9 mouse cellular contexts compared by ENCODE assay signal in genomic region chr15:102404608-102405488, GRCm38 (mm10). TPM values are rescaled to one million over a fixed set of nuclear protein-coding genes. Genes with fewer than 3 reads are reported as not detected.
DNase-seq lines count a peak whose midpoint lies in the region; ATAC-seq and TF ChIP-seq lines count a peak whose summit lies in the region.
"Had no signal": no experiment of that assay in that cellular context is flagged by ENCODE, and none has a peak within 500 bp of the region (broad histone marks: within the 10 kb centered on the region; RNA-seq: fewer than 3 reads in every experiment).

No protein-coding gene starts in this region.

- 16% methylated on average over 34 of the region's 34 CpGs for WGBS in midbrain, postnatal 0 days

- peak overlapping the region; percentile 65 for H3K9ac ChIP-seq in midbrain, postnatal 0 days (replicated peaks; ENCODE audit: low read length, poor library complexity, severe bottlenecking)

- no peaks in the 10 kb centered on the region for H3K9me3 ChIP-seq in midbrain, postnatal 0 days (ENCODE audit: low read length)

- peak overlapping the region; percentile 42 for H3K4me3 ChIP-seq in midbrain, postnatal 0 days (ENCODE audit: low read depth, low read length)

- peak overlapping the region; percentile 98 for H3K27ac ChIP-seq in midbrain, postnatal 0 days (ENCODE audit: low read depth, low read length)

- peak; percentile 9 to 31 for DNase-seq in cerebellum, postnatal 25 days
- no peak for DNase-seq in cerebellum, postnatal 4 days (ENCODE audit: low spot score in 2 of 2)
- DNase-seq in thymus, postnatal 25 days = peak; percentile 22
- DNase-seq in thymus, adult 18-20 months = no peak
- DNase-seq in midbrain, postnatal 0 days (ENCODE audit: low spot score) = no peak
- DNase-seq in right cerebral cortex, postnatal 4 days = no peak

- TF ChIP-seq CTCF in midbrain, postnatal 0 days (IDR thresholded peaks at IDR 0.05) = peak; percentile 68

- H3K4me1 ChIP-seq in midbrain, postnatal 0 days (ENCODE audit: insufficient read depth, low read length) = peaks cover 12% of the 10 kb centered on the region; the same call in 1 of the 2 replicates

- ATAC-seq in inflammation-experienced regulatory T-cells, adult 6 months = peak; percentile 37
- no peak for ATAC-seq in midbrain, postnatal 0 days (ENCODE audit: low FRiP score)
- ATAC-seq in monocyte, adult 5-6 weeks (replicated peaks; ENCODE audit: insufficient number of reproducible peaks, low FRiP score, low TSS enrichment, poor library complexity, severe bottlenecking) = no peak; the same call in 1 of the 2 replicates

- peak overlapping the region; percentile 52 for H3K4me2 ChIP-seq in midbrain, postnatal 0 days (ENCODE audit: low read depth, low read length, poor library complexity, severe bottlenecking)

- peaks cover 18% of the 10 kb centered on the region for H3K36me3 ChIP-seq in midbrain, postnatal 0 days (ENCODE audit: insufficient read depth, low read length)

- H3K27me3 ChIP-seq in midbrain, postnatal 0 days (ENCODE audit: insufficient read depth, low read length) = no peaks in the 10 kb centered on the region

RNA-seq across cellular contexts. Expression of gene Sp1, which starts 1.1 kb away (rescaled TPM):
- 10 to 100 TPM; 19.1 to 23.3 (median 22.6) TPM for polyA plus RNA-seq in inflammation-experienced regulatory T-cells, adult 6 months (2017; shearing (Covaris generic))
- total RNA-seq in midbrain, postnatal 0 days (2014; rRNA removed) = 20.9 and 25.6 TPM in 2 replicates
- polyA plus RNA-seq in midbrain, postnatal 0 days (2015; fragmentation: Nextera tagmentation; extraction: Ambion mirVana) = 2.2 and 2.8 TPM in 2 replicates
- 66.1 to 99.7 TPM (median 74.8 TPM) in 3 replicates for total RNA-seq in monocyte, adult 5-6 weeks (2017)

RNA-seq across cellular contexts. Expression of gene Sp7, which starts 37.9 kb away (rescaled TPM):
- not detected for polyA plus RNA-seq in inflammation-experienced regulatory T-cells, adult 6 months (2017; shearing (Covaris generic))
- total RNA-seq in midbrain, postnatal 0 days (2014; rRNA removed) = 0.47 and 0.60 TPM in 2 replicates
- 0.10 and 0.31 TPM in 2 replicates for polyA plus RNA-seq in midbrain, postnatal 0 days (2015; fragmentation: Nextera tagmentation; extraction: Ambion mirVana)
- not detected in 3 replicates for total RNA-seq in monocyte, adult 5-6 weeks (2017)
- total RNA-seq: hematopoietic stem cell, adult 5-6 weeks had no signal

RNA-seq across cellular contexts. Expression of gene Amhr2, which starts 40.3 kb away (rescaled TPM):
- polyA plus RNA-seq in inflammation-experienced regulatory T-cells, adult 6 months (2017; shearing (Covaris generic)) = not detected
- total RNA-seq in midbrain, postnatal 0 days (2014; rRNA removed) = 0.38 and 0.85 TPM in 2 replicates
- 0.60 and 1.0 TPM in 2 replicates for polyA plus RNA-seq in midbrain, postnatal 0 days (2015; fragmentation: Nextera tagmentation; extraction: Ambion mirVana)
- total RNA-seq in monocyte, adult 5-6 weeks (2017) = 0.86 TPM in 1 of 3 replicates, not detected in the others
- total RNA-seq: hematopoietic stem cell, adult 5-6 weeks had no signal

RNA-seq across cellular contexts. Expression of gene Prr13, which starts 54.0 kb away (rescaled TPM):
- 1,000 to 10,000 TPM; 1,063 to 1,565 (median 1,138) TPM for polyA plus RNA-seq in inflammation-experienced regulatory T-cells, adult 6 months (2017; shearing (Covaris generic))
- 23.1 and 23.2 TPM in 2 replicates for total RNA-seq in midbrain, postnatal 0 days (2014; rRNA removed)
- polyA plus RNA-seq in midbrain, postnatal 0 days (2015; fragmentation: Nextera tagmentation; extraction: Ambion mirVana) = 93.5 and 99.1 TPM in 2 replicates
- total RNA-seq in monocyte, adult 5-6 weeks (2017) = 233 to 280 TPM (median 259 TPM) in 3 replicates

RNA-seq across cellular contexts. Expression of gene Aaas, which starts 54.3 kb away (rescaled TPM):
- 10 to 100 TPM; 39.8 to 53.2 (median 43.1) TPM for polyA plus RNA-seq in inflammation-experienced regulatory T-cells, adult 6 months (2017; shearing (Covaris generic))
- total RNA-seq in midbrain, postnatal 0 days (2014; rRNA removed) = 21.8 and 31.1 TPM in 2 replicates
- polyA plus RNA-seq in midbrain, postnatal 0 days (2015; fragmentation: Nextera tagmentation; extraction: Ambion mirVana) = 30.1 and 32.8 TPM in 2 replicates
- 16.5 to 50.9 TPM (median 46.2 TPM) in 3 replicates for total RNA-seq in monocyte, adult 5-6 weeks (2017)

Comparison
In these comparisons a context has a peak if more than half of its experiments do, and no peak if none do; other contexts are left out.
1. DNase-seq: peak in cerebellum, postnatal 25 days (2 of 2) and thymus, postnatal 25 days (single experiment); none in cerebellum, postnatal 4 days (0 of 2), thymus, adult 18-20 months (0 of 2), midbrain, postnatal 0 days (single experiment) and right cerebral cortex, postnatal 4 days (single experiment).